Mouse (Mus musculus): ENCODE data around the gene Phf19.

The Phf19 gene

GRCm38 (mm10) chr2:34938269-34939208 lies 24.7 kb upstream of the Phf19 start:
- no peak for DNase-seq (ENCODE audit: low spot score in 2 of 2)

- DNase-seq (ENCODE audit: low spot score in 2 of 2): no peak
Measured at GRCm38 (mm10) chr2:34937460-34937859, 23.6 kb upstream of the Phf19 start.

- no peak for DNase-seq (ENCODE audit: low spot score in 2 of 2)
Measured at GRCm38 (mm10) chr2:34927320-34927719, 13.5 kb upstream of the Phf19 start.

GRCm38 (mm10) chr2:34922729-34923128 lies 8.9 kb upstream of the Phf19 start:
- DNase-seq (ENCODE audit: low spot score in 2 of 2): no peak

GRCm38 (mm10) chr2:34920144-34920543 lies 6.3 kb upstream of the Phf19 start:
- DNase-seq (ENCODE audit: low spot score in 2 of 2): no peak

- no peak for DNase-seq (ENCODE audit: low spot score in 2 of 2)
Measured at GRCm38 (mm10) chr2:34915103-34915502, 1.3 kb upstream of the Phf19 start.

- DNase-seq (ENCODE audit: low spot score in 2 of 2): no peak
Measured at GRCm38 (mm10) chr2:34914823-34915082, 927 bp upstream of the Phf19 start.

- DNase-seq (ENCODE audit: low spot score in 2 of 2): peak in 1 of 2 experiments; percentile 34
Measured at GRCm38 (mm10) chr2:34914069-34914822, 420 bp upstream of the Phf19 start.

GRCm38 (mm10) chr2:34912613-34913012 lies 1.2 kb downstream of the Phf19 start:
- DNase-seq (ENCODE audit: low spot score in 2 of 2): no peak

- no peak for DNase-seq (ENCODE audit: low spot score in 2 of 2)
Measured at GRCm38 (mm10) chr2:34911871-34912270, 2.0 kb downstream of the Phf19 start.

- no peak for DNase-seq (ENCODE audit: low spot score in 2 of 2)
Measured at GRCm38 (mm10) chr2:34909719-34910118, 4.1 kb downstream of the Phf19 start.

- DNase-seq (ENCODE audit: low spot score in 2 of 2): peak; percentile 32 to 48
Measured at GRCm38 (mm10) chr2:34906861-34907604, 6.8 kb downstream of the Phf19 start.

GRCm38 (mm10) chr2:34906426-34906825 lies 7.4 kb downstream of the Phf19 start:
- no peak for DNase-seq (ENCODE audit: low spot score in 2 of 2)

GRCm38 (mm10) chr2:34904849-34905542 lies 8.8 kb downstream of the Phf19 start:
- peak; percentile 98 to 99 for DNase-seq (ENCODE audit: low spot score in 2 of 2)

- DNase-seq (ENCODE audit: low spot score in 2 of 2): no peak
Measured at GRCm38 (mm10) chr2:34903652-34904405, 10.0 kb downstream of the Phf19 start.

- DNase-seq (ENCODE audit: low spot score in 2 of 2): no peak
Measured at GRCm38 (mm10) chr2:34903191-34903590, 10.6 kb downstream of the Phf19 start.

GRCm38 (mm10) chr2:34902731-34903130 lies 11.1 kb downstream of the Phf19 start:
- DNase-seq (ENCODE audit: low spot score in 2 of 2): no peak

- DNase-seq (ENCODE audit: low spot score in 2 of 2): no peak
Measured at GRCm38 (mm10) chr2:34901726-34902125, 12.1 kb downstream of the Phf19 start.

- no peak for DNase-seq (ENCODE audit: low spot score in 2 of 2)
Measured at GRCm38 (mm10) chr2:34900412-34900811, 13.4 kb downstream of the Phf19 start.

- no peak for DNase-seq (ENCODE audit: low spot score in 2 of 2)
Measured at GRCm38 (mm10) chr2:34899682-34900081, 14.1 kb downstream of the Phf19 start.

GRCm38 (mm10) chr2:34897820-34898219 lies 16.0 kb downstream of the Phf19 start:
- no peak for DNase-seq (ENCODE audit: low spot score in 2 of 2)
